Mouse (Mus musculus): ENCODE measurements at regions not wholly inside any gene's neighbourhood (a gene's known extent, or its start where the extent isn't known, plus 50 kb on each side); places are given as distances from the start of the nearest gene placed in this dataset.

DNA sequence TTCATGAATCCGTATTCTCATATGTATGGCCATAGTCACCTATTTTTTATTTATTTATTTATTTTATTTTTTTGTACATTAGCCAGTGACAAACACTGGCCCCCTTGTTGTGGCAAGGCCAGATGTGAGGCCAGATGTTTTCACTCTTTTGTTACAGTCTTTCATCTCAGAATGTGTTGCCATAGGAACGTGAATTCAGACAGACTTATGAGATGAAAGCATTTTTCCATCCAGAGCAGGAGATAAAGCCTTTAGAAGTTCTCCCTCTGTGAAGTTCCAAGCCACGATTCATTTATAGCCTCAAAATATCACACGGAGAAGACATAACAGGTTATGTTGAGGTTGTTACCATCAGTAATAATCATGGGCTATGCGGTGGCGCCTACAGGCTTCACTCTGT is 220.9 kb downstream of the Arpp21 start:
- H3K36me3 ChIP-seq (replicated peaks): no peaks in the 10 kb centered on the region
- H3K27ac ChIP-seq: no peak overlapping the region
- no peaks in the 10 kb centered on the region for H3K9me3 ChIP-seq
- no peak overlapping the region for H3K9ac ChIP-seq
- 65% methylated on average over 6 of the region's 6 CpGs for WGBS
- H3K4me1 ChIP-seq: no peaks in the 10 kb centered on the region
- H3K4me3 ChIP-seq: no peak overlapping the region
- 0 out of 2 replicates have a peak, but pooled peaks have one; percentile 27 for ATAC-seq (replicated peaks)
- no peaks in the 10 kb centered on the region for H3K27me3 ChIP-seq (replicated peaks)
- H3K4me2 ChIP-seq: no peak overlapping the region

GRCm38 (mm10) chr9:111994401-111994800 is 241.3 kb downstream of the Arpp21 start:
- no peak overlapping the region for H3K9ac ChIP-seq
- WGBS: 62% methylated on average over 4 of the region's 4 CpGs

GRCm38 (mm10) chr9:111993844-111994243 is 241.9 kb downstream of the Arpp21 start:
- H3K9ac ChIP-seq: no peak overlapping the region
- no peaks in the 10 kb centered on the region for H3K27me3 ChIP-seq (replicated peaks)
- no peaks in the 10 kb centered on the region for H3K36me3 ChIP-seq (replicated peaks)
- no peak overlapping the region for H3K4me3 ChIP-seq
- H3K4me1 ChIP-seq: 0 out of 2 replicates have a peak, but pooled peaks cover 3% of the 10 kb centered on the region
- 15% methylated on average over 4 of the region's 4 CpGs for WGBS
- H3K4me2 ChIP-seq: no peak overlapping the region
- H3K27ac ChIP-seq: no peak overlapping the region
- no peak; the same call in 1 of the 2 replicates for ATAC-seq (replicated peaks)
- no peaks in the 10 kb centered on the region for H3K9me3 ChIP-seq

More at GRCm38 (mm10) chr9:111994401-111994800, 241.3 kb downstream of the Arpp21 start:
- H3K4me1 ChIP-seq: 0 out of 2 replicates have a peak, but pooled peaks cover 3% of the 10 kb centered on the region
- H3K4me3 ChIP-seq: no peak overlapping the region
- no peaks in the 10 kb centered on the region for H3K27me3 ChIP-seq (replicated peaks)
- ATAC-seq (replicated peaks): no peak
- no peak overlapping the region for H3K4me2 ChIP-seq
- no peaks in the 10 kb centered on the region for H3K9me3 ChIP-seq
- H3K27ac ChIP-seq: no peak overlapping the region
- no peaks in the 10 kb centered on the region for H3K36me3 ChIP-seq (replicated peaks)

DNA sequence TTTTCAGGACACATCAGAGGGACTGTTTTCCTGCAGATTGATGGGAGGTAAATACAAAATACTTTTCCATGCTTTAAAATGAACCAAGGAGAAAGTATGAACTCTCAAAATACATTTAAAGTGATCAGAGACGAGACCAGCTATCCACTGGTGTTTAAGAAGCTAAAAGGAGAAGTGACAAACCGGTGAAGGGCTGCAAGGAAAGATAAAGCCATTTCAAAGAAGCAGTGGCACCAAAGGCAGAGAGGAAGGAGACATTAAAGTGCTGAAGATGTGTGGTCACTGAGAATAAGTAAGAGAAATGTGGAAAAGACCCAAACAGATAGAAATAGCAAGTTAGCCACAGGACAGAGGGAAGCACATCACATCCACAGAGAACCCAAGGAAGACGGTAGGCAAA is 245.7 kb downstream of the Arpp21 start:
- Histone ChIP-seq H3K4me1 (0 out of 2 replicates have a peak, but pooled peaks cover 3% of the 10 kb centered on the region), H3K9ac (no peak overlapping the region), H3K4me2 (no peak overlapping the region), H3K9me3 (no peaks in the 10 kb centered on the region), H3K27ac (no peak overlapping the region), H3K36me3 (replicated peaks) (no peaks in the 10 kb centered on the region), H3K4me3 (no peak overlapping the region), H3K27me3 (replicated peaks) (no peaks in the 10 kb centered on the region)
- 86% methylated on average over 3 of the region's 3 CpGs for WGBS
- ATAC-seq (replicated peaks): no peak

DNA sequence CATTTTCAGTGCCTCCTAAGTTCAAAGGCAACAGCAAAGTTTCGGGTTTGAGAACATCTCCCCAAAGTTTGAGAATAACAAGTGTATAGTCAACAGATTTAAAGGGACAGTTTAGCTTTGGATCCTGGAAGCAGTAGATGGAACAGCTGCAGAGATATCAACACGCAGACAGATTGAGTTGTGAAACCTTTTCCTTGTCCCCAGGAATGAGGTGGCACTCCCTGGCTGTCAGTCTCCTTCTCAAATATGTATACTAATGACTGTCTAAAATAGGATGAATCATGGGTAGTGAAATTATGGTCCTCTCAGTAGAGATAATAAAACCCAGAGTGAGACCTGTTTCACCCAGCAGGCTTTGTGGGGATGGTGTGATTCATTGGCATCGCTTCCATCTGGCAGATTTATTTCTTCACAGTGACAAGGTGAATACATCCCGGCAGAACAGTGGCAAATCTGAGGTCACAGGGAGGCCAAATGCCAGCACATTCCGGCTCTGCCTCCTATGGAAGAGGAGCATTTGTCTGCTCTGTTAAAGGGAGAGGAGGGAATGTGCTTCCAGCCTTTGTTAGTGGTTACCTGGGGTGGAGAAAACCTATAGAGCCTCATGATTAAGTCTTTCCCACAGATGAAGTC is 272.2 kb downstream of the Arpp21 start:
- no peak for ATAC-seq (replicated peaks)
- H3K9me3 ChIP-seq: no peaks in the 10 kb centered on the region
- H3K27me3 ChIP-seq (replicated peaks): no peaks in the 10 kb centered on the region
- H3K4me2 ChIP-seq: no peak overlapping the region
- no peaks in the 10 kb centered on the region for H3K4me1 ChIP-seq
- no peak overlapping the region for H3K27ac ChIP-seq
- no peaks in the 10 kb centered on the region for H3K36me3 ChIP-seq (replicated peaks)
- H3K9ac ChIP-seq: no peak overlapping the region
- no peak overlapping the region for H3K4me3 ChIP-seq
- 75% methylated on average over 5 of the region's 5 CpGs for WGBS

DNA sequence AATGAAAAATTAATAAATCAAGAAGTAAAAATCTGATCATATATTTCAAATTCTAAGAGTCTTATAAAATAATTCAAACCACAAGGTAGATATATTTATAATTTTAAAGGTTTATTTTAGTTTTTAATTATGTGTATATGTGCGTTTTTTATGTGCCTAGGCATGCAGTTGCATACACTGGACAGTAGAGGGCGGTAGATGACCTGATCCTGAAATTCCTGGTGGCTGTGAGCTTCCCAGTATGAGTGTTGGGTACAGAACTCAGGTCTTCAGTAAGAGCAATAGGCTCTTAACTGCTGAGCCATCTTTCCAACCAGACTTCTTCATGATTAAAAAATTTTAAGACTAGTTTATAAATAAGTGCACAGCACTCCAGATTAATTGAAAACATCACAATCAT is 267.7 kb upstream of the Stac start:
- ATAC-seq (replicated peaks): no peak
- 52% methylated on average over 2 of the region's 2 CpGs for WGBS
- Histone ChIP-seq H3K36me3 (replicated peaks) (no peaks in the 10 kb centered on the region), H3K4me2 (no peak overlapping the region), H3K27ac (no peak overlapping the region), H3K4me1 (no peaks in the 10 kb centered on the region), H3K4me3 (no peak overlapping the region), H3K9ac (no peak overlapping the region), H3K27me3 (replicated peaks) (no peaks in the 10 kb centered on the region), H3K9me3 (no peaks in the 10 kb centered on the region)

- Histone ChIP-seq H3K9me3 (no peaks in the 10 kb centered on the region), H3K27me3 (replicated peaks) (no peaks in the 10 kb centered on the region), H3K36me3 (replicated peaks) (no peaks in the 10 kb centered on the region), H3K4me1 (peaks cover 5% of the 10 kb centered on the region; the same call in 1 of the 2 replicates), H3K27ac (no peak overlapping the region), H3K9ac (no peak overlapping the region), H3K4me3 (no peak overlapping the region), H3K4me2 (no peak overlapping the region)
- ATAC-seq (replicated peaks): no peak
- WGBS: 50% methylated on average over 8 of the region's 8 CpGs
Observed at GRCm38 (mm10) chr9:111939271-111940067, 249.3 kb upstream of the Stac start.

- Histone ChIP-seq H3K4me1 (no peaks in the 10 kb centered on the region), H3K9ac (no peak overlapping the region), H3K27ac (no peak overlapping the region), H3K9me3 (no peaks in the 10 kb centered on the region), H3K27me3 (replicated peaks) (no peaks in the 10 kb centered on the region), H3K4me2 (no peak overlapping the region), H3K4me3 (no peak overlapping the region), H3K36me3 (replicated peaks) (no peaks in the 10 kb centered on the region)
- ATAC-seq (replicated peaks): 0 out of 2 replicates have a peak, but pooled peaks have one; percentile 30
- 77% methylated on average over 6 of the region's 6 CpGs for WGBS
Observed at GRCm38 (mm10) chr9:111932455-111932854, 242.3 kb upstream of the Stac start.

- H3K4me2 ChIP-seq: no peak overlapping the region
- H3K27ac ChIP-seq: no peak overlapping the region
- peak; percentile 65 for ATAC-seq (replicated peaks)
- WGBS: 19% methylated on average over 16 of the region's 16 CpGs
- H3K9me3 ChIP-seq: no peaks in the 10 kb centered on the region; the same call in 1 of the 2 replicates
- H3K9ac ChIP-seq: no peak overlapping the region
- H3K4me1 ChIP-seq: peaks cover 5% of the 10 kb centered on the region; the same call in 1 of the 2 replicates
- H3K27me3 ChIP-seq (replicated peaks): no peaks in the 10 kb centered on the region
- H3K36me3 ChIP-seq (replicated peaks): no peaks in the 10 kb centered on the region
- H3K4me3 ChIP-seq: no peak overlapping the region
Observed at GRCm38 (mm10) chr9:111918275-111918940, 228.3 kb upstream of the Stac start.

DNA sequence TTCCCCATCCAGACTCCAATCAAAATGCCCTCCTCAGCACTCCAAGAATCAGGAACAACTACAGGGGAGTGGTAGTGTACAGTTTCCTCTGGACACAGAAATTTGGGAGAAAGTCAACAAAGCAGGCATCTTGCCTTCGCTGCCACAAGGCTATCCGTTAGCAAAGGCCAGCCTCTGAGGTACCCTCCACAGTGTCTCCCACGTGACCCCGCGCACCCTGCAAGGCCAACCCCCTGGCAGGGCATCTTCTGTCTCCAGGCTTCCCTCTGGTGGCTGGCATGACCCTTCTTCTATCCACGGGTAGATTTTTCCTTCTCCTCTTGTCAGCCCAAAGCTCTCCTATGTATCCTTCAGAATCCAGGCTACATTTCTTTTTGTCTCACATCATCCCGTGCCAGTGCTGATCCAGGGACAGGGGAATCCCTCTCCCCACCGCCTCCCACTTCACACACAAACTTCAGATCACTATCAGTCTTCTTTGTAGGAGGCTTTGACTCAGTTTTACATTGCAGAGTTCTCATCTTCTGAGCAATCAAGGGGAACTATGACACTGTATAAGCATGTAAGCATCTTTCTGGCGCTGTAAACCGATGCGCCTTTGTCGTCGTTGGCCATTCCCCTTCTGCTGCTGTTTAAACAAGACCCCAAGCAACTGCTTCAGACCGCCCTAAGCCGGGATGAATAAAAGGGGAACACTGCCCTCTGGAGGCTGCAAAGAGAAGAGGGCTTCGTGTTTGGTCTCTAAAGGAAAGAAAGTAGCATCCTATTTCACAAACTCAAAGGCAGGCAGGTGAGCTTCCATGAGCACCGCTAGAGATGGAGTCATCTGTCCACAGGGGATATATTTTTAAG is 226.8 kb upstream of the Stac start:
- peaks cover 5% of the 10 kb centered on the region; the same call in 1 of the 2 replicates for H3K4me1 ChIP-seq
- H3K9me3 ChIP-seq: no peaks in the 10 kb centered on the region; the same call in 1 of the 2 replicates
- H3K27ac ChIP-seq: 0 out of 2 replicates have a peak overlapping the region, but pooled peaks have one; percentile 48
- peak overlapping the region; percentile 42 for H3K4me2 ChIP-seq
- peak; percentile 77 for ATAC-seq (replicated peaks)
- WGBS: 32% methylated on average over 17 of the region's 17 CpGs
- no peaks in the 10 kb centered on the region for H3K36me3 ChIP-seq (replicated peaks)
- 0 out of 2 replicates have a peak overlapping the region, but pooled peaks have one; percentile 22 for H3K9ac ChIP-seq
- no peak overlapping the region for H3K4me3 ChIP-seq
- no peaks in the 10 kb centered on the region for H3K27me3 ChIP-seq (replicated peaks)

DNA sequence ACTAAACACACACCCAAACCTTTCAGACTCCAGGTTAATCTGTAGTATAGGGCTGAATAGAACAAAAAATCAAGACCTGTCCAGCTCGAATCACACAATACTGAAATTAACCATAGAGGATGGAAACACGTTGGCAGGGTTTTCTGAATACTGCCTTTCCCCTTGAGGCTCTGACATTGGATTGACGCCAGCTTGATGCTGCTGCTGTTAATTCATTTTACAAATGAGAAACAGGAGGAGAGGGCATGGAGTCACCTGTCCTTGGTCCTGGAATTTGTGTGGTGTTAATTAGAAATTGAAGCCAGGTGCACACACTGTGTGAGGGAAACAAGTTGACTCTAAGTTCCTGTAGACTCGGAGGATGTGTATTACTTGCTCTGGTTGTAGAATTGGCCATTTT is 218.7 kb upstream of the Stac start:
- Histone ChIP-seq H3K27me3 (replicated peaks) (no peaks in the 10 kb centered on the region), H3K4me1 (no peaks in the 10 kb centered on the region), H3K27ac (no peak overlapping the region), H3K4me2 (no peak overlapping the region), H3K9ac (no peak overlapping the region), H3K9me3 (no peaks in the 10 kb centered on the region), H3K4me3 (no peak overlapping the region), H3K36me3 (replicated peaks) (no peaks in the 10 kb centered on the region)
- 59% methylated on average over 4 of the region's 4 CpGs for WGBS
- no peak for ATAC-seq (replicated peaks)
